Mouse (Mus musculus) lung, adult 2 months (tissue): ENCODE measurements around the gene Slc10a6.

Experiments used
- CTCF ChIP-seq: fragments of 200-500 bp; IDR thresholded peaks from 2 replicates; pipeline ENCODE4 v1.5.1; 2011; ENCODE audit warnings: mild to moderate bottlenecking, low read length, control low read depth; ENCODE audit not compliant: insufficient read depth
- POLR2A ChIP-seq: fragments of 200-500 bp; IDR thresholded peaks from 2 replicates; pipeline ENCODE4 v1.6.1; 2011; ENCODE audit warnings: low read depth, mild to moderate bottlenecking, control low read depth, low read length, borderline replicate concordance; ENCODE audit errors: extremely low read depth

DNA sequence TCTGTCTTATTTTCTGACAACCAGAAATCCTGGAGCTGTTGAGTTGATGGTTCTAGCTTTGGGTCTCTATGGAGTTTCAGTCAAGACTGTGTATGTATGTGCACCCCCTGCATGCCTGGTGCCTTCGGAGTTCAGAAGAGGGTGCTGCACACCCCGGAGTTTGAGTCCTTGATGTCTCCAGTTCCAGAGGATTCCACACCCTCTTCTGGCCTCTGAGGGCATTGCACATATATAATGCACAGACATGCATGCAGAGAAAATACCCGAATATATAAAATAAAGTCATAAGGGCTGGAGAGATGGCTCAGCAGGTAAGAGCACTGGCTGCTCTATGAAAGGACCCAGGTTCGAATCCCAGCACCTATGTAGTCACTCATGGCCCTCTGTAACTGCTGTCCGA, 29.7 kb upstream of the Slc10a6 start:
- no peak for TF ChIP-seq CTCF
- TF ChIP-seq POLR2A = no peak
